Mouse (Mus musculus) adrenal gland, adult (tissue): ENCODE results near the gene Tmem60.

Experiments
- DNase-seq, 2 experiments: peaks; one replicate each; pipeline ENCODE4 v3.0.0; 2022 to 2023; ENCODE audit warnings: low spot score in 1 of 2; ENCODE audit not compliant: inconsistent age in 2 of 2

Tmem60 gene

GRCm38 (mm10) chr5:20881915-20882800 lies at the start of gene Tmem60, which contains the start of gene Phtf2:
Gene Tmem60, plus strand, starts transcription at chr5:20882191.
Gene Phtf2, minus strand, starts transcription at chr5:20882124.
- DNase-seq, result peak; percentile 99 to 100

GRCm38 (mm10) chr5:20834399-20834798 lies 47.6 kb upstream of the Tmem60 start:
- no peak for DNase-seq

DNA sequence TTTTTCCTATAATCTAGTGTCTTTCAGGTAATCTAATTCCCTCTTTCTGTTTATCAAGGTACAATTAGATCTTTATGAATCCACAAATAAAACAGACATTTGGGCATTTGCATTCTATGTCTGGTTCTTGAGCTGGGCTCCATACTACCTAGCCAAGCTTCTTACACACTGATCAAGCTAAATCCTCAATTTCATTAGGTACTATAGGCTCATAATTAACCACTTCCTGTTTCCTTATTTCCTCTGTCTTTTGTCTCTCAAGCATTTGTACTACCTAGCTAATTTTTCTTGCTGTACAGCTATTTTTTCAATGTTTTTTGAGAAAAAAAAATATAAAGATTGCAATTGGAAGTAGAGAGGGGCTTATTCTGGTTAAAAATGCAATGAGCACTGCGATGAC lies 44.9 kb upstream of the Tmem60 start:
- DNase-seq, result no peak

GRCm38 (mm10) chr5:20843405-20843804 lies 38.6 kb upstream of the Tmem60 start:
- no peak for DNase-seq

DNA sequence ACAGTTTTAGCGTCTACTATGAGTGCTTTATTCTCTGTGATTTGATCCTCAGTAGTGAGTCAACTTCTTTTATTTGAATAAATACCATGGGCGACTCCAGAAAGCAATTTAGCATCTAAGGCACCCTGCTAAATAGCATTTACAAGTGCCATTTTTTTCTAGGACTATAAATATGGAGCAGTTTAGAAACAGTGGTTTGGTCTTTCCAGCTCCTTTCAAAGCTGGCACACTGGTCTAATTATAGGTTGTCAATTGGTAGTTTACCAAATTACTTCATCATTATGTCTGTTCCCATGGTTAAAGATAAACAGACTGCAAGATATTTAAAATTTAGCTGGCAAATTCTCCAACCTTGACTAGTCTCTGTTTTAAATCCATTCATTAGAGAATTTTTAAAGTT lies 38.2 kb upstream of the Tmem60 start:
- DNase-seq, result no peak

GRCm38 (mm10) chr5:20847010-20847409 lies 35.0 kb upstream of the Tmem60 start:
- no peak for DNase-seq

GRCm38 (mm10) chr5:20855066-20855465 lies 26.9 kb upstream of the Tmem60 start:
- DNase-seq, result no peak

DNA sequence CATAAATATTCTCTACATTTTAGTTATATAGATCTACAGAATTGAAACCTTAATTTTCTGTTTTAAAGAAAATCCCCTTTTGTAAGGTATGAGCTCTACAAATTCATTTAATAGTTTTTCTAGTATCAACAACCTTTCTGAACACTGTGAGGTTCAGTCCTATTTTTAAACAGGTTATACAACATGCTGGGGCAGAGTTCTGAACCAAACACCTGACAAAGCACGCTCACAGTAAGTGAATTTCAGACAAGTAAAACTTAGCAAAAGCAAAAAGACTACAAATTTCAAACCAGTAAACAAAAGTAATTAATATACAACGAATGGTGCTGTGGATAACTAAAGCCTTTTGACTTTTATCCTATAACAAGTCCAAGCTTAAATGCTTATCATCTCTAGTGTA lies 23.6 kb upstream of the Tmem60 start:
- DNase-seq, result no peak

- DNase-seq, result no peak
Observed at GRCm38 (mm10) chr5:20860565-20860964, 21.4 kb upstream of the Tmem60 start.

DNA sequence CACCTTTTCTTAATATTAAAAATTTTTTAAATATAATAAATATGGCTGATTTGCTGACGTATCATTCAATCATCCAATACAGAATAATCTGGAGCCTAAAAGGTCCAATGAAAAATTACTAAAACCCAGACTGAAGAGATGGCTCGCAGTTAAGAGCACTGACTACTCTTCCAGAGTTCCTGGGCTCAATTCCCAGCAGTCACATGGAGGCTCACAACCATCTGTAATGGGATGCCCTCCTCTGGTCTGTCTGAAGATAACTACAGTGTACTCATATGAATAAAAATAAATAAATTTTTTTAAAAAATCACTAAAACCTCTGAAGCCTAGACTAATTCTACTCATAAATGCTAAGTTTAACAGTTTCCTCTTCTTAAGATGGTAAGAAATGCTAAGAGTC lies 20.1 kb upstream of the Tmem60 start:
- DNase-seq, result no peak

GRCm38 (mm10) chr5:20864216-20864969 lies 17.6 kb upstream of the Tmem60 start:
- DNase-seq, result no peak

DNA sequence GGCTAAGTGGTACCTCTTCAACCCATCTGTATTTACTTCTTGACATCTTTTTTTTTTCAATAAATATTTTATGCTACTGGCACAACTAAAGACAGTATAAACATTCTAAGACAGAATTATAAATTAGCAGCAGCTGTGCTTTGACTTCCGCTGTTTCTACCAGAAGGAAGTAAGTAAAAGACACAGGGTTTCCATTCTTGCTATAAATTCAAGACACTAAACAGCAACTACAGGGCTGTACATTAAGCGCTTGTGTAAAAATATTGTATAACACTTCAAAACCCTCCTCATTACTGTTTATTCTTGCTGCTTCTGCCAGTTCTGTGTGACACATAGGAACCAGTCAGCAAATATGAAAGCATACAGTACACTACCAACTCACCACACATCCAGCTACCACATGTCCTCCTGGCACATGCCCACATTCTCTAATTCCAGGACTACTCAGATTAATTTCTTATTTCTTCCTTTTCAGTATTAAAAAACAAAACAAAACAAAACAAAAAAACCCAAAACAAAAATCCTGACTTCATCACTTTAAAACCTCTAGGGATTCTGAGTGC lies 16.7 kb upstream of the Tmem60 start:
- DNase-seq, result no peak

DNA sequence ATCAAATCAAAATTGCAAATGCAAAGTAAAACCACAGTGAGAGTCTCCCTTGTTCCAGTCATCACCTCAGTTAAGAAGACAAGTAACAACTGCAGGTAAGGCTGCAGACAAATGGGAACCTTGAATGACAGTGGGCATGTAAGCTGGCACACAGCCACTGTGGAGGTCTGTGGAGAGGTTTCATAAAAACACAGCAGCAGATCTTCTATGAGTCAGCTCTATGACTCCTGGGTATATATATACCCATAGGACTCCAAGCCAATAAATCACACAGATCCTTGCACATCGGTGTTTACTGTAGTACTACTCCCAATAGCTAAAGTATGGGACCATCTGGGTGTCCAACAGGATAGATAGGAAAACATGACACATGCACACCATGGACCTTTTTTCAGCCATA lies 8.8 kb upstream of the Tmem60 start:
- no peak for DNase-seq

GRCm38 (mm10) chr5:20876934-20877426 lies 5.0 kb upstream of the Tmem60 start:
- DNase-seq, result no peak

DNA sequence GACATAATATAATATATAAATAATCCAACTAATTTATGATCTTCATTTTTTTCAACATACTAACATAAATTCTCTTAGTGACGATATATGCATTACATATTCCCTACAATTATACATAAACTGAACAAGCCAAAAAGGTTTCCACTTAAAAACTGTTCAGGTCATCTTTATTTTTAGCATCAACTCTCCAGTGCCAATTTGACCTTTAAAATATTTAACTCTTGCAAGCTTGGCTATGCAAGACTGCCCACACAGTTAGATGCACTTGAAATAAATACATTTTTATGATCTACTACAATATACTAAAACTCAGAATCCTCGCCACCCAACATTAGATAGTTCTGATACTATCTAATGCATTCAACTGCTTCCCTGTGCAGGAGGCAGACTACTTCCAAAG lies 1.6 kb upstream of the Tmem60 start:
- DNase-seq, result no peak

DNA sequence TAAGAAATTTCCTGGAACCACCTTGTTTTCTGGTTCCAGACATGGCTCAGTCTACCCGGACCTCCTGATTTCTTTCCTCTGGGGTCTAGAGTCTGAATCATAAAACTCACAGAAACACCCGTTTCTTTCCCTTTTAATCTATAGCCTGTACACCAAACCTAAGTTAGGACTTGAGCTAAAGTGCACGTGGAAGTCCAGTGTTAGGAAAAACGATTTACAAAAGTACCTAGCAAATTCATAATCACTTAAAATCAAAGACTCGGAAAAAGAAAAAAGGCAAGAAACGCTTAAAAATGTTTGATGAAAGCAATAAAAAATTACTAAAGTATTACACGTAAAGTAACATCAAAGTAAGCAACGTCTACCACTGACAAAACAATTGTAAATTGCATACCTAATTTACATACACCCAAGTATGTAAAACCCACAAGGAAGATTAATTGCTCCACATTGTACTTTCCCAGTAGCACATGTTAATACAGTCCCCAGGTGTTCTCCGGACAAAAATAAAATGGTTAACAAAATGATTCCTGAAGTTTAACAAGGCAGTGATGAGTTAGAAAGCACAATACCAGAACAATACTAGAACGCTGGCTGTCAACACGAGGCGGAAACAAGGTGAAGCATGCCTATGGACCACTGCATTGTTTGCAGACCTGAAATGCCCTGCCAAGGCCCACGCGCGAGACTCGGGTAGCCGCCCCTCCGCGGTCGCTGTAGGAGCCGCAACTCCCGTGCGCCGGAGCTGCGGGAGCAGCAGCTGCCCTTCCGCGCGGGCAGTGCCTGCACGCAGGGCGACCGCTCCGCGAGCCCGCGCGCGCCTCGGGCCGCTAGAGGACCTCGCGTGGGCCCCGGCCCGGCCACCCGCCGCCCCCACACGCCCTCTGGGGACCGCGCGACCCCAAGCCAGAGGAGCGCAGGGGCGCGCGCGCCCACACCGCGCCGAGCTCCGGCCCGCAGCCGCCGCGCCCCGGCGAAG lies 905 bp upstream of the Tmem60 start:
- peak; percentile 74 to 86 for DNase-seq

DNA sequence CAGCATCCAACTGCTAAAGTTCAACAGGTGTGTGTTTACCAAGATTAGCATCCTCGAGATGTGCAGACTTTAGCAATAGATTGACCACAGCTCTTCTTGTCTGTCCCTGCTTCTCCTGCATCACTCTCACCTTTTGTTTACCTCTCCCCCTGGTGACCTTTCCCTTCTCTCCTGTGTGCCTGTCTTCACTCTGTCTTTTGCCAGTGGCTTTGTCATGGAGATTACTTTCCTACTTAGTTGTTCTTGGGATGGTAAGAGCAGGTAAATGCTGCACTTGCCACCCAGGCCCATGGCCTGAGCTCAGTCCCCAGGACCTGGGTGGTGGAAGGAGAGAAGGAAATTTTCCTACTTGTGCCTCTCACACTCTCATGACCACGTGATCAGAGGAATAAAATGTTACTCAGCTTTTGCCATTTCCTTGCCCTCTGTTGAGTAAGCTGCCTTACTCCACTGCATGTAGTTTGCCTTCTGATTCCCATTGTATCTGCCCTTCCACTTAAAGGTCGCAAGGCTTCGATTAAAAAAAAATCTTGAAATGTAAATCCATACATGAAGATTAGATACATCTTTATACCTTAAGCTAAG lies 2.1 kb downstream of the Tmem60 start:
- peak in 1 of 2 experiments; percentile 48 for DNase-seq

- no peak for DNase-seq
Observed at GRCm38 (mm10) chr5:20897446-20898167, 15.6 kb downstream of the Tmem60 start.

- DNase-seq, result no peak
Observed at GRCm38 (mm10) chr5:20904647-20905046, 22.7 kb downstream of the Tmem60 start.
